Mouse (Mus musculus): Measurements from ENCODE around the gene Vmn2r32. TPM values are rescaled to one million over a fixed set of nuclear protein-coding genes. Genes with fewer than 3 reads are reported as not detected.
"Not testable (repeated sequence)": the region's sequence is repeated elsewhere in the genome, so short reads cannot be mapped to it uniquely, and the experiment has no call there.

Gene Vmn2r32
- not detected in 2 replicates for polyA plus RNA-seq (2015; fragmentation: Nextera tagmentation; extraction: Ambion mirVana)

- ATAC-seq = not testable (repeated sequence)
These were observed at the start of gene Vmn2r32 for GRCm38 (mm10) chr7:7479918-7480317. Vmn2r32 (minus strand) TSS chr7:7480018.

More at GRCm38 (mm10) chr7:7479918-7480317, at the start of gene Vmn2r32:
- H3K9ac ChIP-seq (ENCODE audit: low read depth, low read length); H3K4me2 ChIP-seq (ENCODE audit: low read length); H3K36me3 ChIP-seq (ENCODE audit: control insufficient read depth, insufficient read depth, low read length); H3K27ac ChIP-seq (ENCODE audit: low read length); H3K27me3 ChIP-seq (ENCODE audit: control insufficient read depth, insufficient read depth, low read depth, low read length); H3K4me1 ChIP-seq (ENCODE audit: control insufficient read depth, insufficient read depth, low read length); H3K9me3 ChIP-seq (replicated peaks; ENCODE audit: control insufficient read depth, low read length, poor library complexity, severe bottlenecking); H3K4me3 ChIP-seq (ENCODE audit: low read depth, low read length): not testable (repeated sequence)
- 38% methylated on average over 1 of the region's 2 CpGs for WGBS

Other genes starting within 250 kb of the Vmn2r32 start
- gene Vmn2r29, start 232.7 kb downstream of the Vmn2r32 start, polyA plus RNA-seq (2015; fragmentation: Nextera tagmentation; extraction: Ambion mirVana) = 1.5 and 1.7 TPM in 2 replicates
- 13.8 and 16.3 TPM in 2 replicates for gene Gm45844, start 201.7 kb downstream of the Vmn2r32 start, polyA plus RNA-seq (2015; fragmentation: Nextera tagmentation; extraction: Ambion mirVana)
- 221 and 229 TPM in 2 replicates for gene Clcn4, start 179.2 kb downstream of the Vmn2r32 start, polyA plus RNA-seq (2015; fragmentation: Nextera tagmentation; extraction: Ambion mirVana)
- gene Vmn2r30, start 142.4 kb downstream of the Vmn2r32 start, polyA plus RNA-seq (2015; fragmentation: Nextera tagmentation; extraction: Ambion mirVana) = not detected in 2 replicates
- not detected in 2 replicates for gene Gm45783, start 105.4 kb downstream of the Vmn2r32 start, polyA plus RNA-seq (2015; fragmentation: Nextera tagmentation; extraction: Ambion mirVana)
- gene Vmn2r31, start 80.3 kb downstream of the Vmn2r32 start, polyA plus RNA-seq (2015; fragmentation: Nextera tagmentation; extraction: Ambion mirVana) = not detected in 2 replicates
- gene Vmn2r33, start 86.8 kb upstream of the Vmn2r32 start, polyA plus RNA-seq (2015; fragmentation: Nextera tagmentation; extraction: Ambion mirVana) = not detected in 2 replicates
- not detected in 2 replicates for gene Vmn2r34, start 209.5 kb upstream of the Vmn2r32 start, polyA plus RNA-seq (2015; fragmentation: Nextera tagmentation; extraction: Ambion mirVana)